Mouse (Mus musculus) bone marrow, adult 2 months (tissue): Measurements from ENCODE around the gene Aldh3b2. TPM values are rescaled to one million over a fixed set of nuclear protein-coding genes. Genes with fewer than 3 reads are reported as not detected.

Experiments
- H3K27ac ChIP-seq: fragments of 200-500 bp; 2 replicates; pipeline ENCODE4 v1.5.1; 2012; ENCODE audit warnings: low read depth, mild to moderate bottlenecking, control low read depth, inconsistent platforms, low read length; ENCODE audit not compliant: control insufficient read depth, poor library complexity, insufficient read depth
- H3K4me1 ChIP-seq: fragments of 200-500 bp; 2 replicates; pipeline ENCODE4 v1.6.1; 2011; ENCODE audit warnings: low read length; ENCODE audit not compliant: control insufficient read depth, insufficient read depth
- H3K4me3 ChIP-seq: fragments of 200-500 bp; replicated peaks from 2 replicates; pipeline ENCODE3; 2011; ENCODE audit warnings: mild to moderate bottlenecking, low read depth, low read length, control low read depth; ENCODE audit not compliant: control insufficient read depth
- CTCF ChIP-seq: fragments of 200-500 bp; IDR thresholded peaks from 2 replicates; pipeline ENCODE4 v1.5.1; 2011; ENCODE audit warnings: low read length, control low read depth; ENCODE audit not compliant: control insufficient read depth, insufficient read depth
- POLR2A ChIP-seq: fragments of 200-500 bp; IDR thresholded peaks from 2 replicates; pipeline ENCODE4 v1.6.1; 2011; ENCODE audit warnings: low read depth, mild to moderate bottlenecking, control low read depth, low read length, borderline replicate concordance; ENCODE audit not compliant: control insufficient read depth
- WGBS: fragments of 180-500 bp; shearing (Covaris S2); methylation state at CpG from one replicate; pipeline ENCODE4 v1.1.7; 2018; 5-methylcytosine and 5-hydroxymethylcytosine counted together
- polyA plus RNA-seq: library from polyadenylated mRNA; stranded (reverse); fragments of >200 nt; gene quantifications from 2 replicates; pipeline ENCODE4 v1.2.4, GENCODE M21; 2011; ENCODE audit warnings: low replicate concordance; ENCODE audit not compliant: missing spikeins, insufficient read depth, insufficient read length

The Aldh3b2 gene
- polyA plus RNA-seq, 1 experiment, result 4.2 TPM

DNA sequence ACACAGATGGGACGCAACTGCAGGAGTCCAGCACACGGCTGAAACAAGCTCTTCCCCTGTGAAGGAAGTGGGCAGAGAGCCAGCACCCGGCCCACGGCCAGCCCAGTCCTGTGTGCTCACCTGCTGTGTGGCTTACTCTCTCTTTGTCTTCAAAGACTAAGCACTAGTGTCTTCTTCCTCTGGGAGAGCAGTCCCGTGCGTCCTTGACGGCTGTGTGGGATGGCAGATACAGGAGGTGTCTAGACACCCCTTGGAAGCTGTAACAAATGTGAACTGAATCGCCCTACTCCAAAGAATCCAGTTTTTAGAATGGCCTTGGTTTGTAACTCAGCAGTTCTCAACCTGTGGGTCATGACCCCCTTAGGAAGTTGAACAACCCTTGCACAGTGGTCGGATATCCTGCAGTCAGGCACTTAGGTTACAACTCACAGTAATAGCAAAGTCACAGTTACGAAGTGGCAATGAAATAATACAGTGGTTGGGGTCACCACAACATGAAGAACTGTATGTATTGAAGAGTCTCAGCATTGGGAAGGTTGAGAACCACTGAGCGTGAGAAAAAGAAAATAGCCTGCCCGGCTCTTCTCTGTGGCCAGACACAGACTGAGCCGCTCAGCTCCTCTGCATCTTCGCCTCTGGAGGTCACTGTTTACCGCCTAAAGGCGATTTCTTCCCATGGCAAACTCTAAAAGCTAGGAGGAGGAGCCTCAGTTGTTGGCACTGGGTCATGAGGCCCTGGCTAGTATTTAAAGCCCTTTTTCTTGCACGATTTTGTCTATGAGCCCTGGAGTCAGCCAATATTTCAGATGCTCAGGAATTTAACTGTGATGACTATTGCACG, 46.8 kb downstream of the Aldh3b2 start:
- 18% methylated on average over 18 of the region's 18 CpGs for WGBS
- no peaks in the 10 kb centered on the region; the same call in 1 of the 2 replicates for H3K4me1 ChIP-seq
- H3K4me3 ChIP-seq, result no peak overlapping the region
- no peak overlapping the region for H3K27ac ChIP-seq
- TF ChIP-seq POLR2A (no peak), CTCF (peak; percentile 72)

DNA sequence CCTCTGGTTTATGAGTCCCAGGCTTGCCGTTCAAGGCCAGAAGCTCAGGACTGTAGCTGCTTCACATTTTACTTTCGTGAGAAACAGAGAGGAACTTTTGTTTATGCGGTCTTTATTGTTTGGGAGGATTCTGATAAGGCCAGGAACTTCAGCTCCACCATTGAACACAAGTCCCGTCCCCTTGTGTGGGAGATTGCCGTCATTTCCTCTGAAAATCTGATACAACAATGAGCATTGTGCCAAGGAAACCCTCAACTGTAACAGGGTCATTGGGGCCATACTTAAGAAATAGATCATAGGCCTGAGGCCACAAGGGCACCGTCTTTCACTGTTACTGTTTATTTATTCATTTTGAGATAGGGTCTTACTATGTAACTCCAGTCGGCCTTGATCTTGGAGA, 51.1 kb downstream of the Aldh3b2 start:
- 75% methylated on average over 7 of the region's 7 CpGs for WGBS
- Histone ChIP-seq H3K4me3 (no peak overlapping the region), H3K4me1 (no peaks in the 10 kb centered on the region; the same call in 1 of the 2 replicates), H3K27ac (no peak overlapping the region)
- TF ChIP-seq POLR2A (no peak), CTCF (no peak)

DNA sequence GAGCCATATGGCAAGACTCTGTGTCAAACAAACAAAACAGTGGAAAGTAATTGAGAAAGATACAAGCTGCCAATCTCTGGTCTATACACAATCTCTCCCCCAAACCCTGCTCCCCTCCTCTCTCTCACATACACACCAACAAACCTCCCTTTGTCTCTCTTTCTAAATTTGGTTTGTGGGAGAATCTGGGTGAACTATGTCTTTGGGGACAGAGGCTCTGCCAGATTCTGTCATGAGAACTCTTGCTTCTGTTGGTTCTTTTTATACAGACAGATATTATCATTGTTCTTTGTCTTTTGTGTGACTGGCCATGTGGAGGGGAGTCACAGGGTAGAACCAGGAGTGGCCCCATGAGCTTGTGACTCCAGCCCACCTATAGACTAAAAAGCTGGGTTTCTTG, 55.4 kb downstream of the Aldh3b2 start:
- no peak overlapping the region for H3K27ac ChIP-seq
- no peak overlapping the region for H3K4me3 ChIP-seq
- H3K4me1 ChIP-seq, result no peaks in the 10 kb centered on the region
- no peak for TF ChIP-seq POLR2A
- no peak for TF ChIP-seq CTCF

Other genes starting within 250 kb of the Aldh3b2 start
- 24.3 and 43.2 TPM in 2 replicates for gene Kmt5b, start 204.9 kb upstream of the Aldh3b2 start, polyA plus RNA-seq
- gene Chka, start 120.6 kb upstream of the Aldh3b2 start, polyA plus RNA-seq, result 9.2 and 17.3 TPM in 2 replicates
- 116 and 292 TPM in 2 replicates for gene Tcirg1, start 65.2 kb upstream of the Aldh3b2 start, polyA plus RNA-seq
- 41.6 and 58.3 TPM in 2 replicates for gene Ndufs8, start 59.6 kb upstream of the Aldh3b2 start, polyA plus RNA-seq
- gene Aldh3b1, start 42.5 kb upstream of the Aldh3b2 start, polyA plus RNA-seq, result 12.7 and 47.1 TPM in 2 replicates
- gene Unc93b1, start 37.1 kb upstream of the Aldh3b2 start, polyA plus RNA-seq, result 80.1 and 177 TPM in 2 replicates
- 1.6 and 4.4 TPM in 2 replicates for gene Aldh3b3, start 13.7 kb upstream of the Aldh3b2 start, polyA plus RNA-seq
- gene Acy3, start 14.2 kb downstream of the Aldh3b2 start, polyA plus RNA-seq, result 5.1 and 10.7 TPM in 2 replicates
- gene Tbx10, start 20.4 kb downstream of the Aldh3b2 start, polyA plus RNA-seq, result not detected in 2 replicates
- 9.7 and 18.1 TPM in 2 replicates for gene Nudt8, start 28.3 kb downstream of the Aldh3b2 start, polyA plus RNA-seq
- 1.7 and 2.0 TPM in 2 replicates for gene Gm49405, start 28.3 kb downstream of the Aldh3b2 start, polyA plus RNA-seq
- 5.2 and 7.8 TPM in 2 replicates for gene Doc2g, start 31.0 kb downstream of the Aldh3b2 start, polyA plus RNA-seq
- 61.7 and 118 TPM in 2 replicates for gene Ndufv1, start 40.5 kb downstream of the Aldh3b2 start, polyA plus RNA-seq
- gene Gstp1, start 65.7 kb downstream of the Aldh3b2 start, polyA plus RNA-seq, result 125 and 187 TPM in 2 replicates
- 21.6 TPM in 1 of 2 replicates, not detected in the other for gene Gstp2, start 73.7 kb downstream of the Aldh3b2 start, polyA plus RNA-seq
- 13.5 and 18.0 TPM in 2 replicates for gene Gstp3, start 87.2 kb downstream of the Aldh3b2 start, polyA plus RNA-seq
- gene Cabp2, start 109.2 kb downstream of the Aldh3b2 start, polyA plus RNA-seq, result not detected in 2 replicates
- 93.3 and 143 TPM in 2 replicates for gene Cdk2ap2, start 124.9 kb downstream of the Aldh3b2 start, polyA plus RNA-seq
- gene Pitpnm1, start 127.7 kb downstream of the Aldh3b2 start, polyA plus RNA-seq, result 72.3 and 159 TPM in 2 replicates
- 22.0 and 53.5 TPM in 2 replicates for gene Aip, start 153.5 kb downstream of the Aldh3b2 start, polyA plus RNA-seq
- gene Gpr152, start 167.5 kb downstream of the Aldh3b2 start, polyA plus RNA-seq, result not detected in 2 replicates
- 0.29 and 0.60 TPM in 2 replicates for gene Cabp4, start 171.7 kb downstream of the Aldh3b2 start, polyA plus RNA-seq
- gene Coro1b, start 176.3 kb downstream of the Aldh3b2 start, polyA plus RNA-seq, result 75.8 and 114 TPM in 2 replicates
- 27.6 and 60.8 TPM in 2 replicates for gene Ptprcap, start 181.3 kb downstream of the Aldh3b2 start, polyA plus RNA-seq
- 51.8 and 86.1 TPM in 2 replicates for gene Rps6kb2, start 191.0 kb downstream of the Aldh3b2 start, polyA plus RNA-seq
- gene Carns1, start 203.2 kb downstream of the Aldh3b2 start, polyA plus RNA-seq, result 23.3 and 52.9 TPM in 2 replicates
- 64.3 and 168 TPM in 2 replicates for gene Tbc1d10c, start 219.0 kb downstream of the Aldh3b2 start, polyA plus RNA-seq
- 121 and 204 TPM in 2 replicates for gene Ppp1ca, start 219.7 kb downstream of the Aldh3b2 start, polyA plus RNA-seq
- 24.2 and 39.8 TPM in 2 replicates for gene Rad9a, start 229.3 kb downstream of the Aldh3b2 start, polyA plus RNA-seq
- 10.3 and 25.4 TPM in 2 replicates for gene Clcf1, start 241.9 kb downstream of the Aldh3b2 start, polyA plus RNA-seq
- not detected in 2 replicates for gene AC109138.7, start 242.0 kb downstream of the Aldh3b2 start, polyA plus RNA-seq